Mouse (Mus musculus) thymus, postnatal 10 days (tissue): ENCODE results near the gene Fam53b.

Experiments
- DNase-seq, 2 experiments: peaks; one replicate each; pipeline ENCODE4 v3.0.0; 2021; ENCODE audit warnings: low spot score in 2 of 2

Gene Fam53b

DNA sequence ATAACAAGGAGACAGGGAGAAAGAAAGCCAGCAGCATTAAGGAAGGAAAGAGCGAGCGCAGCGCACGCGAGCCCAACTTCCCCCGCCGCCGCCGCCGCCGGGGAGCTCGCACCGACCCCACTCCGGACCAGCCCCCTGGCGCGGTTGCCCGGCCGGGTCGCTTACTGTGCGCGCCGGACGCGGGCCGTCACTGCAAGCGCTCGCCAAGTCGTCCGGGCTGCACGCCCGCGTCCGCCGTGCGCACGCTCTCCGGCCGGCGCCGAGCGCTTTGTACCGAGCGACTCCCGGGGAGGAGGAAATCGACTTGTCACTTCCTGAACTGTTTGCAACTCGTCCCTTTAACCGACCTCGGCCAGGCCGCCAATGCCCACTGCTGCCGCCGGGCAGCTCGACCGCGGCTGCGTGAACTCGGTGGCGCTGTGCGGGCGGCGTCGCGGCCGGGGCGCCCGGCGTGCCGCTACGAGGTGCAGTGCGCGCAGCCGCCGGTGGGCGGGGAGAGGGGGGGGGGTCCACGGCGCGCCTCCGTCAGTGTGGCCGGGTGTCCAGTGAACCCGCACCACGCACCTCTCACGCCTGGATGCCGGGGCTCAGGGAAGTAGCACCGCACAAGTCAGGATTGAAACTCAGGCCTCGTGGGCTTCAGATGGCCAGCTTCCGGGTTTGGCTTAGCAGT lies at the start of gene Fam53b:
Fam53b (minus strand) TSS at position 471 of the 673 bp plus-strand sequence.
- DNase-seq = peak; percentile 45 to 65

DNA sequence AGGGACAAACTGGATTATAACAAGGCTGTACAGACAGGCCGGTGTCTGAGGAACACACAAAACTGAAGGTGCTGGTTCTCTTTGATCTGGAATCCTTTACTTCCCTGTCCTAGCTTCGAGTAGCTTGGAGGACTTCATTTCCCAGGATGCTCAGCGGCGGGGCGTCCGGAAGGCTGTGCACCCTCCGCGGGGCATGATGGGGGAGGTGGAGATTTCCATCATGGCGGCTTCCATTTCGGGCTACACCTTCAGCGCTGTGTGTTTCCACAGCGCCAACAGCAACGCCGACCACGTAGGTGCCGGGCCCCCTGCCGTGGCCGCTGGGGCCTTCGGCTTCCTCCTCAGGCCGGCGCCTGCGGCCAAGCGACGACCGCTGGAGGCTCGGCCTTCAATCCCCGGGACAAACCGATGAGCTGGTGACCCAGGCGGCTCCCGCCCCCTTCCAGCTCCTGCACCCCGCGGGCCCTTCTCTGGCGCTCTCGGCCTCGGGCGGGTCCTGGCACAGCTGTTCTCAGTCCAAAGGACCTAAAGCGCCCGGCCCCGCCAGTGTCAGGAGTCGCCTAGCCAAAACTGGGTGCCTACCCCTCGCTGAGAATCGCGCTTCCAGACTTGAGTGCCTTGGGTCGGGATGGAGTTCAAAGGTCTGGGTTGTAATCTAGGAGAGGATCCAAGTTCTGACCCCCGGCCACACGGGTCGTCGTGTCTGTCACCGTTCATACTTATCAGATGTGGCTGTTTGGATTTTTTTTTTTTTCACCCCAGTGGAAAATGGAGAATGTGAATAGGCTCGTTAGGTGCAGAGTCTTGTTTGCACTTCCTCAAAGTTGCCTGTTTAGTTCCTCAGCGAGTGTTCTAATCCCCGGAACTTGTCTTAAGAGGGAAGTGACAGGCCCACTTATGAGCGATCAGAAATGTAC lies 45.6 kb upstream of the Fam53b start, which contains the start of gene Abraxas2:
Abraxas2 (plus strand) TSS at position 184 of the 917 bp plus-strand sequence.
- peak; percentile 84 to 86 for DNase-seq

DNA sequence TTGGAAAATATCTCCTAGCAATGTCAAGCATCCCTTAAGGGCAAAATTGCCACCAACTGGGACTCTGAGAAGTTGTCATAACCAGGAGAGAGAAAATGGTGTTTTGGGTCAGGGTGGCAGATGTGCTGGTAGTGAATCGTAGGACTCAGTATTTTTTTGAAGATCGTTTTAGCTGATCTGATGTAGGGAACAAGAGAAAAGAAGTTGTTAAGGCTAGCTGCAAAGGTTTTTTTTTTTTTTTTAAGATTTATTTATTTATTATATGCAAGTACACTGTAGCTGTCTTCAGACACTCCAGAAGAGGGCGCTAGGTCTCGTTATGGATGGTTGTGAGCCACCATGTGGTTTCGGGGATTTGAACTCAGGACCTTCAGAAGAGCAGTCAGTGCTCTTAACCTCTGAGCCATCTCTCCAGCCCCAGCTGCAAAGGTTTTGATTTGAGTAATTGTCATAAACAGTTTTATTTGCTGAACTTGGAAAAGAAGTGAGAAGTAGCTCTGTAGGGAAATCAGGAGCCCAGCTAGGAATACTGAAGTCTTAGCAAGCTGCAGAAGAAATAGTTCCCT lies 44.4 kb upstream of the Fam53b start:
- DNase-seq = no peak

DNA sequence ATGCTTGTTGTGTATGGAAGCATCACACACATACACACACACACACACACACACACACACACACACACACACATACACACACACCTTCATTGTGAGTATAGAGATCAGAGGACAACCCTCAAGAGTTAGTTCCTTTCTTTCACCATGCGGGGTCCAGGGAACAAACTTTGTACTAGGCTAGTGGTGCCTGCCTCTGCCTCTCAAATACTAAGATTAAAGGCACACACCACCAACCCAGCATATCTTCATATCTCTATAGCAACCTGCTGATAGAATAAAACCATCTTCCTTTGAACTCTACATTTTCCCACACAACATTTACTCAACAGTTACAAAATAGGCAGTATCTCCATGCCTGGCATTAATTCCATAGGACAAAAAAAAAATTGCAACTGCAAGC lies 42.4 kb upstream of the Fam53b start:
- DNase-seq = no peak

DNA sequence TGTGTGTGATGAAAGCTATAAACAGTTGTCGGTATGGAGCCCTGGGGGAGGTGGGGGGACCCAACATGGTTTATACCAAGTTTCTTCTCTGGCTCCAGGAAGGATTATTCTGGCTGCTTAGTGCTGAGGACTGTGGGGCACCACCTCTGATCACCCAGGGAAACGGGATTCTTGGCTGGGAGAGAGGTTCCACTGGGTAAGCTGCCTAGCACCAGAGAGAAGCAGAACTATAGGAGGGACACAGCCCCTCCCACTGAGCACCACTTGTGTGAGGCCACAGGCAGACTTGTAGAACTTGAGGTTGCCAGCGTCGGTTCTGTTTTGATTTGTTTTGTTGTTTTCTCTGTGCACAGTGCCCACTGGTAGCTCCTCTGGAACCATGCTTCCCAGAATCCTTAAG lies 40.3 kb upstream of the Fam53b start:
- DNase-seq = no peak

DNA sequence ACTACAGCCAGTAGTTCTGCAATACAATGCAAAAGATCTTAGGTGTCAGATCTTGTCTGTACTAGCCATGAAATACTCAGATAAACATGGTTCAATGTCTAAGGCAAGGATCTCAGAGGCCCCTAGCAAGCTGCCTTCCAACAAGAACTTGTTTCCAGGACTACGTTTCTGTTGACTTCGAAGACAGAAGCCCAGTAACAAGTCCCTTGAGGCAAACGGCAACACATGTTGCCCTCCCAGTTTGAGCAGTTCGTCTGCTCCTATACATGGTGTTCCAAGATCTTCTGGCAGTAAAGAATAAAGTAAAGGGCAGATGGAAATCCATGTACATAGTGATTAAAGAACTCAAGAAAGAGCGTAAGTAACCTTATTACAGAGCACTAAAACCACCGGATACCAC lies 39.7 kb upstream of the Fam53b start:
- no peak for DNase-seq

DNA sequence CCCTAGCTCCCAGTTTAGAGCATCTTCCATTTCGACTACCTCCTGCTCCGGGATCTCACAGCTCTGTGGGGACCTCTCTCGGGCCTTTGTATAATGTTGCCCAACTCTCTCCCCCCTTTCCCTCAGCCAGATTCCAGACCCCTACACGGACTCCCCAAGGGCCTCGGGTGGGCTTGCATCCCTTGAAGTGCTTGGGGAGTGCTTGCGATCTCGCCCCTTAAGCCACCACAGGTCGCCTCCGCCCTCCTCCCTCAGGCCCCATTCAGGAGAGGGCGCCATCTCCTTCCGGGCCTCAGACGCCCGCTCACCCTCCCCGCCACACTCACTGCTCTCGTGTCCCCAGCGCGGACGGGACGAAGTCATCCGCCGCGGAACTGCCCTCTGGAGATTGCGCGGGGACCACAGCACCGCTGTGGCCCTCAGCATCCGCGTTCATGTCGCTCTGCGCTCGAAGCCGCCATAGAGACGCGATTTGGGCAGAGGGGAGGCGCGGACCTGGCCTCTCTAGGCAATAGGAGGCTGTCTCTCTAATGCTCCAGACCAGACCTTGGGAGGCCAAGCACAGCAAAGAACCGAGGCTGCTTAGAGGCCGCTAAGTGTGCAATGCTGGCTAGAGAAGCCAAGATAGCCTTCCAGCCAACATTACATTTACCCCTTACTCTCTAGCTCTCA lies 38.6 kb upstream of the Fam53b start, which contains the start of gene Eef1akmt2:
Eef1akmt2 (minus strand) TSS at position 501 of the 672 bp plus-strand sequence.
- DNase-seq = peak; percentile 62 to 70

DNA sequence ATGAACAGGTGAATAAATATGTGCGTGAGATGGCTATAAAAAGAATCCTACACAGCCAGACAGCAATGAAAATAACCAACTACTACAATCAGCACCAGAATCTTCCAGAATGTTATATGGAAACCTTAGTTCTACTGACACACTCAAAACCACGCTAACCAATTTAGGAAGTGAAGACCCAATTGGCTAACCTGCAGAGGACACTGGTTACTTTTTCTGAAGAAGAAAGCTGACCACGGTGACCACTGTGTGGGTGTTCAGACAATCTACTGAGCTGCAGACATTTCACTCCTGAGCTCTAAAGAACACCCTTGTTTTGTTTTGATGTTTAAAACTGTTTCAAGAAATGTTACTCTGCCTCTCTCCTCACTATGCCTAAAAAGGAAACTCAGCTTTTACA lies 29.5 kb upstream of the Fam53b start:
- DNase-seq = no peak

DNA sequence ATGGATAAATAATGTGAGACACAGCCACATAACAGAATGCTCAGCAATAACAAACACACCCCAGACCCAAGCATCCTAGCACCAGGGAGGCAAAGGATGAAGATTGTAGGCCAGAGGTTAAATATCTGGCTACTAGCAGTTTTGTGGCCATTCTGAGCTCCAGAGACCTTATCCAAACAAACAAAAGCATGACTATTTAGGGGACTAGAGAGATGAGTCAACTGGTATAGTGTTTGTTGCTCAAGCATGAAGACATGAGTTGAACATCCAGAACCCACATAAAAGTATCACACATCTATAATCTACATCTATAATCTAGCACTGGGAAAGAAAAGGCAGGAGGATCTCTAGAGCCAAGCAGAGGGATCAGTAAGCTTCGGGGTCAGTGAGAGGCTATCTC lies 28.8 kb upstream of the Fam53b start:
- DNase-seq = no peak

DNA sequence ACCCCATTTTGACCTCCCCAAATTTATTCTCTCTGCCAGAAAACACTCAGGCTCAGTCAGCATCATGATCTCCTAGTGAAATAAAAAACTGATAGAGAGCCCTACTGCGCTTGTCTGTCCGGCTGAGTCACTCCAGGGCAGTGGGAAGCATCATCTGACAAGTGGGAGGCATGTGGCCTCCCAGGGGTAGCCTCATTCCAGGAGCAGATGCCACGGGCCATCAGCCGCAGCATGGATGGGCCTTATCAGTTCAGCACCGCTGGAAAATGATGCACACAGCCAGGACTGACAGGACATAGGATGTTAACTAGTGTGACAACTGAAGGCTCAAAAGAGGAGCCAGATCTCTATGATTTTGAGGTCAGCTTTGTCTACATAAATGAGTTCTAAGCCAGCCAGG lies 27.6 kb upstream of the Fam53b start:
- no peak for DNase-seq

DNA sequence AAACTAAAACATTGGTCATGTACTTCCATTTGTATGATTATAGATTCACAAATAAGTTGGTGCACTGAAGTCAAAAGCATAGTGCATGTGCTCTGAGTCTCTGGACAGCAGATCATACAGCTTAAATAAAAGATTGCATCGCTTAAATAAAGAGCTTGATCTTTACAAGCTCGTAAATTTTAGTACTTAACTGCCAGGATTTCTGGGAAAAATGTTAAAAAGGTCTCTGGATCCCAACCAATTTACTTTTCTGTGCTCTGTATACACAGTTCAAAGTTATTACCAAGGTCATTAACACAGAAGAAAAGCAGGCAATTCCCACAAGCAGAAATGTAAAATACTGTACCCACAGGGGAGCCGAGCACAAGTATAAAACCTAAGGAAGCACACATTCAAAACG lies 17.3 kb upstream of the Fam53b start:
- no peak for DNase-seq

DNA sequence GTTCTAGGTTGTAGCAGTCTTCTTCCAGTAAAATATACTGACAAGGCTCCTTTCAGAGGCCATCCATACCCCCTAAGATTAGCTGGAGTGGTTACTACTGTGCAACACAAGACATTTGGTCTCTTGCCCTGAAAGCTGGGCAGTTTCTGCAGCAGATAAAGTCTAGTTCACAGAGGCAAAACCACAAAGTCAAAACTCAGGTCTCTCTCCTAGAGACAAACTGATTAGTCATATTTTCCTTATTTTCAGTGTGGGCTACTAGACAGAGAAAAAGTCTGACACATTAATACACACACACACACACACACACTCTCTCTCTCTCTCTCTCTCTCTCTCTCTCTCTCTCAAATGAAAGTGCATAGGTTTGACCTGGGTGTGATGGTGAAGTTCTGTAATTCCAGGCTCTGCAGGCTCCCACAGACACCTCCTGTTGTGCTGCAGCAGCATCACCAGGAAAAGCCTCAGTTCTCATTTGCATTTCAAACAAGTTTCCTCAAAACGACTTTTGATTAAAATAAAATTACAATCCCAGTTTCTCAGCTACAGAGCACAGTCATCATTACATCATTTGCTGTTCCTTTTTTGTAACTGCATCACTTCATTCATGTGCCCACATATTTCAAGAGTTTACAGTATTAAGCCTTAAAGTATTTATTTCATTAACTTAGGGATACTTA lies 10.8 kb upstream of the Fam53b start:
- DNase-seq = no peak

DNA sequence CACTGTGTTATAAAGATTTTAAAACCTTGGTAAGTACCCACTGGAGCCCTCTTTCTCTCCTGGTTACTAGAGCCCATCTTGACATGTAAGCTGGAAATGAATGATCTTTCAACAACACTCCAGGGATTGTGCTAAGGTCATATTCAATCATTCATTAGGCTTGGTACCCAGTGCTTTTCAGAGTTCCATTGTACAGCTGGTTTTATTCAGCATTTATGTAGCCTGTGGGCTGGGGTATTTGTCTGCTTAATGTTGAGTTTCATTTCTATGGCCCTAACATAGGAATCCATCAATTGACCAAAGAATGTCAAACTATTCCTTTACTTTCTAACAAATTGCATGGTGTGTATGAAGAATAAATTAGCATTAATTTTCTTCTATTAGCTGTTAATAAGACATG lies 10.1 kb upstream of the Fam53b start:
- no peak for DNase-seq

DNA sequence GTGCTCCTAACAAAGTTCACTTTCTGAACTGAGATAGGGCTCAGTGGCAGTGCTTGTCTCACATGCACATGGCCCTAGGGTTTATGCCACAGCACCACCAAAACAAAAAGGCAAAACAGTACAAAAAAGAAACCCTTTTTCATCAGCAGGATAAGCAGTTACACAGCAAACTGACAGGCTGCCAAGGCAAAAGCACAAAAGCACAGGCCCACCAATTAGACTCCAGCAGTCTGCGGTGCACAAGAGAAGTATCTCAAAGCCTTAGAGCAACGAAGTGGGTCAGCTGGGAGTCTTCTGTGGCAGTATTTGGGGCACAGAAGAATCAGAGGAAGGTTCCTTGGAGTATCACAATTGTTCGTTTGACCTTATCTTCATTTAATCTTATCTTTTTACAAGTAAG lies 7.0 kb upstream of the Fam53b start:
- DNase-seq = no peak

DNA sequence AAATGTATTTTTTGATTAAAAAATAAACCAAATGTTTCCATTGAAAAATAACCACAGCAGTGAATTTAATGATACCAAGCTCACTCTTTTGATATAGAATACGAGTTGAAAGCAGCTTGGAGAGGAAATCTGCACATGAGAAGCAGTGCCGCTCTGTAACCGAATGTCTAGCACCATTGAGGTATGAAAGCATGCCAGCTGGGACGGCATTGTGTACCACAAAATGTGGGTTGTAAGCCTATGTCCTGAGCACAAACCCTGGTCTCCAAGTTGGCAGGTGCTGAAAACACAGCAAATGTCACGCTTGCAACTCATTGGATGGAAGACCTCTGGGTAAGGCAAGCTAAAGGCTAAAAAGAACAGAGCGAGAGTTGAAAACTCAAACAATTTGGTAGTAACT lies 3.4 kb upstream of the Fam53b start:
- DNase-seq = no peak

DNA sequence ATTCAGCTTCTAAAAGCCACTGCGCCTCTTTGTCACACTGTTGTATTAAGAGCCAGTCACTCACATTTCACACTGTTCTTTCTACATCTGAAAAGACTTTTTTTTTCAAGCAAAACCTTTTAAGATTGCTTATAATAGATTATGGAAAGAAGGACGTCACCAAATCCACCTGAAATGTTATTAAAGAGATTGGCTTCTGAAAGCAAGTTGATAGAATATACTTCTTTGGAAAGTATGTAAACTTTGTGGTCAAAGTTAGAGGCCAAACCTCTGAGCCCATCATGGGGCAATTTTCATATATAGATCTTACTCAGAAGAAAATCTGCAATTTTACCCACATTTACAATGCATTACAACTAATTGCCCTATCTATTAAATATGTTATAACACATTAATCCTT lies 2.8 kb upstream of the Fam53b start:
- DNase-seq = no peak

DNA sequence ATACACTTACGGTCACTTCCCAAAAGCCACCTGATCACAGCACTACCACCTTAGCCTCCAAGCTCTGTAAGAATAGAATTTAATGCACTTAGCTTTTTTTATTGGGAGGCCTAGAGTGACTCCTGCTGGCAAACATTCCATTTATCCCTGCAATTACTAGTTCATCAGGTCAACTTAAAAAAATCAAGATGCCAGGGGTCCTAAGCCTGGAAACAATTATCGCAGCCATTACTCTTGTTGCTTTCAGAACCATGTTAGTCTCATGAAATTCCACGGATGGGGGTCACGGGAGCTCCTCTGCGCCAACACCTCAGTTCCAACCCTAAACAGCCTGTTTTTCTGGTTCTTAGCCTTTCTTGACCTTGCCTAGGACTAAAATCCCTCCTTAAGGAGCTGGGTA lies 1.4 kb upstream of the Fam53b start:
- DNase-seq = no peak

DNA sequence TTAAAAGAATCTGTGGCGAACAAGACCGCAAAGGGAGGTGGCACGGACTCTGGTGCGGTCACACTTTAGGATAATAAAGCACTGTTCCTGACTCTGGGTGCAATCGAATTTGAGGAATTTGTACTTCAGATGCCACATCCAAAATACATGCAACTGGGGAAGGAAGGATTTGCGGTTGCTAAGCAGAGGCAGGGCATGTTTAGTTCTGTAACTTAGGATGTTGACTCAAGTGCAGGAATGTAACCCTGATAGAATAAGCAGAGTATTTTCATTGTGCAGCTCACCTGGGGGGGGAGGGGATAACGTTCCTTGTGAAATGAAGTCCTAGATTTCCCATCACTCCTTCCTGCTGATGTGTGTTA lies 384 bp upstream of the Fam53b start:
- DNase-seq = no peak

DNA sequence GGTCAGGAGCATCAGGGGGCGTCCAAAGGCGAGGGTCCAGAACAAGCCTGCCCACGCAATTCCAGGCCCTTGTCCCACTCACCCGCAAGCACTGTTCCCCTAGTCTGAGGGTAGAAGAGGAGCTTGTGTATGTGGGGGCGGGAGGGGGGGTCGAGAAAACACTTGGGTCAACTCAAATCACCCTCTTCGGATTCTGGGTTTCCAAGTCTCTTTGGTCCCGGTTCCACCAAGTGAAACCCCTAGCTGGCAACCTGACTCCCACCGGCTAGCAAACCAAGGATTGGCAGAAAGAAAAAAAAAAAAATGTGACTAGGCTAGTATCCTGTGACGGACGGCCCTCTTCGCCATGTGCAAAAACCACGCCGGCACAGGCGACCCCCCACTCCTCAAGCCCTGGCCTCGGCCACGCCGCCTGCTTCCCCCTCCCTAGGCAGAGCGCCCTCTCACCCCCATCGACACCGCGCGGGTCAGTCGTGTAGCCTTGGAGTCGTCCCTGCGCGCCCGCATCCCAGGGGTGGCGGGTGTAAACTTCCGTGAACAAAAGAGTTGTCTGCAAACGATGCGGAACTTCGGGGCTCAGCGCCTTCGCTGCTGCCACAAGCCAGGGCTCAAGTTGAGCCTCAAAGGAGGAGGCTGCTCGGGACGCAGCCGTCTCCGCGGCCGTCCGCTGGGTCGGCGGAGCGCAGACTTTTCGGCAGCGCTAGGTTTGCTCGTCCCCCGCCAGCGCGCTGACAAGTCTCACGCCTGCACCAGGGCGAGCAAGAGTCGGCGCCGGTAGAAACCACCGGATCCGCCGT lies 869 bp downstream of the Fam53b start:
- DNase-seq = peak in 1 of 2 experiments; percentile 58

DNA sequence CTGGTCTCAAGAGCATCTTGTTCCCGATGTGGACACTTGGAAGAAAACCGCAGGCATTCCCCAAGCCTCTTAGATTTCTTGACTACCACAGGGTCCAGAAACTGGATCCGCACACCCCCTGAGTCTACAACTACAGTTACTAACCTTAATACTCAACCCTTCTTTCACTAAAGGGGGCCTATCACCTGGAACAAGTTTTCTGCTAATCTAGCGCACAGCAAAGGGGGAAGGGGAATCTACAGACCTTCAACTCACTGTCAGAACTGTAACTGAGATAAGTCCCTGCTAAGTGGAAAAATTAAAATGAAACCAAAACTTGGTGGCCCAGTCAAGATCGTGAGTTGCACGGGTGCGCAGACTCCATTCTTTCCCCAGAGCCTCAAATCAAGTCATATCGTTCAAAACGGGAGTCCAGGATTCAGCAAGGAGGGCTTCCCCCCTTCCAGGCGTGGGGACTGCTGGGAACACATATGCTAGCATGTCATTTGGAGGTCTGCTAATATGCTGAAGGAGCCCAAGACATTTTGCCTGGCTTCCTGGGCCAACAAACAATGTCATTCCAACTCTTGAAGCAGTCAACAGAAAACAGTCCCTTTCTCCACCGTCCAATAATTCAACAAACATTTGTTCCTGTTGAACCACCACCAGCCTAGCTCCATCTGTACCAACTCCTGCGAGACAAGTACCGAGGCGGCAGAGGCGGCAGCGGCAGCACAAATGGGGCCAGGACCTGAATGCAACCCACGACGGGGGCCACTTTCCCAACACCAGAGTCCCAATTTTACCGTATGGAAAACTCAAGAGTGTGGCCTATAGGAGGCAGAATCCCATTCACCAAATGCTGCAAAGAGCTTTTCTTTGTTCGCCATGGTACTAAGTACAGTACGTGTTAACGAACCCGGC lies 1.7 kb downstream of the Fam53b start:
- peak; percentile 33 to 49 for DNase-seq
